Mouse (Mus musculus) adrenal gland, adult 8-10 months (tissue): ENCODE data around the gene Pkp2. TPM values are rescaled to one million over a fixed set of nuclear protein-coding genes. Genes with fewer than 3 reads are reported as not detected.
"Not testable (repeated sequence)": the region's sequence is repeated elsewhere in the genome, so short reads cannot be mapped to it uniquely, and the experiment has no call there.

Experiments
- DNase-seq: peaks from one replicate; pipeline ENCODE4 v3.0.0; 2022
- total RNA-seq, 4 experiments: library from RNA; stranded (reverse); gene quantifications; 2 replicates each; pipeline ENCODE4 v1.2.4; 2022

The Pkp2 gene
- 10 to 100 TPM in 1 of 4 experiments, 1 to 10 TPM in 3; 3.5 to 11.2 (median 4.7) TPM for total RNA-seq

DNA sequence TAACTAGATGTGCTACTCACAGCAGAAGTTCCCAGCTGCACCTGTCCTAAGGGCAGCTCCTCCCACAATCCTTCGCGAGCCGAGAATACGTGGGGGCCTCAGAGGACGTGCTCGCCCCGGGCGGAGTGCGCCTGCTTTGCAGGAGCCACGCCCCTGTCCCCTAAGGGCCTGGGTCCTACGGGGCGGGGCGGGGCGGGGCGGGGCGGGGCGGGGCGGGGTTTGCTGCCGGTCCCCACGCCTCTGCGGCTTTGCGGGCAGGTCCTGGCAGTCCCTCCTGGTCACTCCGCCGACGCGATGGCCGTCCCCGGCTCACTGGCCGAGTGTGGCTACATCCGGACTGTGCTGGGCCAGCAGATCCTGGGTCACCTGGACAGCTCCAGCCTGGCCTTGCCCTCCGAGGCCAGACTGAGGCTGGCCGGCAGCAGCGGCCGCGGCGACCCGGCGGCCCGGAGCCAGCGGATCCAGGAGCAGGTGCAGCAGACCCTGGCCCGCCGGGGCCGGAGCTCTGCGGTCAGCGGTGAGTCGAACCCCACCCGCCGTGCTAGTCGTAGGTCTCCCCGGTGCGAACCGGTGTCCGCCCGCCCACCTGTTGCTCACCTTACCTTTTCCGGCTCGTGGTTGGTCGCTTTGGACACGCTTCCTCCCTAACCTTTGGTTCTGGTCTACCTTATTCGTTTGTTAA is at the start of gene Pkp2:
TSS of gene Pkp2 (plus strand) at position 240 of the 682 bp plus-strand sequence.
- peak; percentile 31 for DNase-seq

DNA sequence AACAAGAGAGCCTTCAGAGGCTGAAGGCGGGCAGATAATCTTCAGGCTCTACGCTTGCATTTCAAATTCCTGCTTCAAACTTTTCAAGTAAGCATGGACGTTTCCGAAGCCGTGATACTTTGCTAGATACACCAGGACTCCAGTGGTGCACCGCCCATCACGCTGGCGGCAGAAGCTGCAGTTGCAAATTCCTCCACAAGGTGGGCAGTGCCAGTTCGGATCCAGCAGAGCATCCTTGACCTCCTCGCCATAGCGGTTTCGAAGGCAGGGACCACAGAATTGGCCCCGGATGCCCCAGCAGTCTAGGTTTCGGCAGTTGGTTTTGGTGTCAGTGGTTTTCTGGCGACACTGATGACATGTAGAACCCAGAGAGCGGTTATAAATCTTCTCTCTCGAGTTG is 15.7 kb upstream of the Pkp2 start:
- DNase-seq: no peak

- DNase-seq: not testable (repeated sequence)
Measured at GRCm38 (mm10) chr16:16201991-16202390, 11.1 kb upstream of the Pkp2 start.

GRCm38 (mm10) chr16:16204648-16205047 is 8.5 kb upstream of the Pkp2 start:
- no peak for DNase-seq

DNA sequence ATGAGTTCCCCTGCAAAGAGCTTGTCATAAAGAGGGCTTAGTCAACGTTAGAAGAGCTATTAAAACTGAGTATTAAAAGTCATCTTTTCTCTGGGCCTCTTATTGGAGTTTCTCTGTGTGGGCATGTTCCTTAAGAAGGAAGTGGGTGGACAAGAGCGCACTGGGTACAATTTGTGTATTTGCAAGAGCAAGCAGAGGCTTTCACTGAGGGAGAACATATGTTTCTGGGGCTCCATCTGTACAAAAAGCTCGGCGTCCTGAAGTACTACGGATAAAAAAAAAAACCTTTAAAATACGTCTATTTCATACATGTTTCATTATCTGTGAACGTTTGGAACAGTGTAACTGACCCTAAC is 417 bp upstream of the Pkp2 start:
- DNase-seq: no peak

DNA sequence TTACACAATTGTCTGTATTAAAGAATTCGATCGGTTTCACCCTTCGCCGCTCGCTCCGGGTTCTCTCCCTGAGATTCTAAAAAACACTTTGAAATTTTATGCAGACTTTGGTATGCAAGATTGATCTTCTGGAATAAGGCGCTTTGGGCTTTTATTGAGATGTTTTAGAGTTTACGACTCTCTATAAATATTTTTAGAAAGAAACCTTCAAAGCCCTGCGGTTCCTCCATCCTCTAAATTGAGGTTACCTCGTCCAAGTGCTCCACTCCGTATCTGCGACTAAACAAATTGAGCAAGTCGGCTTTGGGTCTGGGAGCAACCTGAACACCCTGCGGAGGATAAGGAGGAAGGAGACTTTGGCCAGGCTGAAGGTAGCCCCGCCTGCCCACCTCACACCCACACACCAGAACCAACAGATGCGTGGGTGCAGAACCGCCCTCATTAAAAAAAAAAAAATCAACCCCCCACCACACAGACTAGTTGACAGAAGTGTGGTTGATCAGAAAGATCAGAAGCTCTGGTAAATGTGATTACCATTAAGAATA is 715 bp downstream of the Pkp2 start:
- no peak for DNase-seq

DNA sequence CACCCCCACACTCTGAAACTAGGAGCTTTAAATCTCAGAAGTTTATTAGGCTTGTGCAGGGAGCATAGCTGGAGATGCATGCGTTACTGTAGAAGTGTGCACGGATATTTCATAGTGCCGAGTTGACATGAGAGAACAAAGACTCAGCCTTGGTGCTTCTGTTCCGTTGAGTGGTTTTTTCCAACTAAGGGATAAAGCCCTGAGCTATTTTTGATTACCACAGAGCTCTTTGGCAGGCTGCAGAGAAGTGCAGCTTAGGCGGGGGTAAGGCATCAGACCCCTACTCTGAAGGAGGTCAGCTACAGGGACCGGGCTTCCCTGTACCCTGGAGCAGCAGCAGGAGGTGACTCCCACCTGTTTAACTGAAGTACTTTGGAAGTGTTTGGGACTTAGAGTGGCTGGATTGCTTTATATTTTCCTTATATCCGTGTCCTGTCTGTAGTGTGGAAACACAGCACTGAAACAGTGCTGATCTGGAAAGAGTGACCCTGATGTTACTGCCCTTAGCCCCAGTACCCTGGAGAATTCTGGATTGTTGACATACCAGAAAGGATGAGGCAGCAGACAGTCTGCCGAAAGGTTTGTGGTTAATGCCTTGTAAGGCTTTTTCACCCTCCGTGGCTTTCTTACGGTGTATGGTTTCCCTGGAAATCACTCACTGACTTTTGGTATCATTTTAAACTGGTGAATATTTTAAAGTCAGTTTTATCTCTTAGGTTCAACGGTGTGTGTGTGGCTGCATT is 2.7 kb downstream of the Pkp2 start:
- no peak for DNase-seq

DNA sequence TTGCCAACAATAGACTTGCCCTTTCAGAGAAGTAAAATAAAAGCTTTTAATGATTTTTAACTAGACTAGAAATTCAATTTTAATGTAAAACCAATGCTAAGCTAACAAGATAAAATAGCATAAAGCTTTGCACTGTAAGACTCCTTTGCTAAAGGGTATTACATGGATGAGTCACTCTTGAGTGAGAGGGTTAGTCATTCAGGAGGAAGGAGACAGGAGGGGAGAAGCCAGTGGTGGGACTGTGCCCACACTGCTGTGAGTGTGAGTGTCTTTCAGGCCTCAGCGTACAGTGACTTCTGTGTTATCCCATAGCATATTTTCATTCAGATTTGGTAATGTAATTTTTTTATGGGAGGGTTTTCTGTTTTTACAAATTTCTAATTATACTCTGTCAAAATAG is 3.8 kb downstream of the Pkp2 start:
- no peak for DNase-seq

DNA sequence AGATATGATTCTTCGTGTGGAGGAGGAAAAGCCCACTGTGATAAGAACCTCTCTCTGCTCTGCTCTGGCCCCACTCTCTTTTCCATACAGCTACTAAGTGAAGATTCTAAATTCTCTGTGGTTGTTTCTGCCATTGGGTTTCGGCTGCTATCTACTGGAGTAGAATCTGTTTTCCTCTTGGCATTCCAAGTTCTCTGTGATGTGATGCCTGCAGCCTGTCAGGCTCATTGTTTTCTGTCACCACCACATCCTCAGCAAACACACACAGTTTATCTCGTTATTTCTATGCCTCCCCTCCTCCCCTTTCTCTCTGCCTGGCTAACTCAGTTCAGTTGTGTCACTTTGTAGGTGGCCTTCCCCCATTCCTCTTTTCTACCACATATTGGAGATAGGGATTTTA is 6.7 kb downstream of the Pkp2 start:
- no peak for DNase-seq

- DNase-seq: no peak
Measured at GRCm38 (mm10) chr16:16222651-16223050, 9.5 kb downstream of the Pkp2 start.

GRCm38 (mm10) chr16:16224506-16224924 is 11.4 kb downstream of the Pkp2 start:
- peak; percentile 17 for DNase-seq

DNA sequence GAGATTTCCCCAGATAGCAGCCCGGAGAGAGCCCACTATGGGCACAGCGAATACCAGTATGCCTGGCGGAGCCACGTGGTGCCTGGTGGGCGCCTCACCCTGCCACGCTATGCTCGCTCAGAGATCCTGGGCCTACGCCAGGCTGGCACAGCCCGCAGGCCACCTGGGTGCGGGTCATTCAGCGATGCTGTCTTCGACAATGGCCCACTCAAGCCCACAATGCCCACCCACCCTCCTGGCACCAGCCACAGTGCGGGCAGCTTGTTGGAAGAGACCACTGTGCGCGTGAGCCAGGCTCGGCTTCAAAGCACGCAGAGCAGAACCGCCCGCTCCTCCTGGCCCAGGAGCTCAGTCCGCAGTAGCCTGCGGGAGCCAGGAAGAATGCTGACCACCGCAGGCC is 12.7 kb downstream of the Pkp2 start:
- DNase-seq: no peak

- DNase-seq: no peak
Measured at GRCm38 (mm10) chr16:16230439-16230838, 17.3 kb downstream of the Pkp2 start.

DNA sequence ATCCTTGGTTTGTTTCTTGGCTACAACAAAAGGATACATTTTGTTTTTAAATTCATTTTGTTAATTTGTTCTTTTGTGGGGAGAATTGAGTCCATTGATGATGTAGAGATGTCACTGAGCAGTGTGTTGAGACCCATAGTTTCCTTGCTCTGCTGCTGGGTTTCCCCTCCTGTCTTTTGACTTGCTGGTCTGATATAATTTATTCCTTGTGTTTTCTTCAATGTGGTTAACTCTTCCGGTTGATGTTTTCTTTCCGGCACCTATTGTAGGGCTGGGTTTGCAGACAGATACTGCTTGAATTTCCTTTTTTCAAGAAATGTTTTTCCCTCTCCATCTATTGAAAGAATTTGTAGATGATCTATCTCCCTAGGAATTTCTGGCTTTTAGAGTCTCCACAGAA is 20.8 kb downstream of the Pkp2 start:
- no peak for DNase-seq

GRCm38 (mm10) chr16:16236681-16237080 is 23.6 kb downstream of the Pkp2 start:
- not testable (repeated sequence) for DNase-seq

DNA sequence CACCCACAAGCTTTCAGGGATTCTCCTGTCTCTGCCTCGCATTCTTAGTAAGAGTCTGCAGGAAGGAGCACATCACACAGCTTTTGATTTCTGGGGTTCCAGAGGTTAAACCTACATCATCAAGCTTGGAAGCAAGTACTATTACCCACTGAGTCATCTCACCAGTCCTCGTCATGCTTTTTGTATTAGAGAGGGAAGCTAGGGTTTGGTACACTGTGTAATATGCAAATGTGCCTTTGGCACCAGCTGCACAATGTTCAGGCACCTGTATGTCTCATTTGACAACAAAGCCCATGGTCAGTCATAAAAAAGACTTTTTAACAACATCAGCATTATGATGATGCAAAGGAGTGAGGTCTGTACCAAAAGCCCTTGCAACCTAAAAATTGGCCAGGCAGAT is 25.2 kb downstream of the Pkp2 start:
- no peak for DNase-seq

DNA sequence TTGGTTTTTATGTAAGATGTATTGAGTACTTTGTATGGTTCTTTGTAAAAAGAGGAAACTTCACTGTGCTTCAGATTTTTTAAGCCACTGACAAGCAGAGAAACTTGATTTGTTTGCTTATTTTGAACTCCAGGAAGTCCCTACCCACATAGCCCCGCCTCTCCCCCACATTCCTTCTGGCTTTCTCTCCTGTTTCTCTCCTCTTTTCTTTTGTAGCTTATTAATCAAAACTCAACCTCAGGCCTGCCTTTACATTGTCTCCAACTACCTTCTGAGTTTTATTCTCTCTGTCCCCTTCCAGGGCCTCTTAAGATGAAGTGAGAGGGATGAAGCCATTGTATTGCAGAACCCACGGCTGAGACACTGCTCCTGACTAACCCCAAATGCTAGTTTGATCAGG is 31.6 kb downstream of the Pkp2 start:
- DNase-seq: no peak

DNA sequence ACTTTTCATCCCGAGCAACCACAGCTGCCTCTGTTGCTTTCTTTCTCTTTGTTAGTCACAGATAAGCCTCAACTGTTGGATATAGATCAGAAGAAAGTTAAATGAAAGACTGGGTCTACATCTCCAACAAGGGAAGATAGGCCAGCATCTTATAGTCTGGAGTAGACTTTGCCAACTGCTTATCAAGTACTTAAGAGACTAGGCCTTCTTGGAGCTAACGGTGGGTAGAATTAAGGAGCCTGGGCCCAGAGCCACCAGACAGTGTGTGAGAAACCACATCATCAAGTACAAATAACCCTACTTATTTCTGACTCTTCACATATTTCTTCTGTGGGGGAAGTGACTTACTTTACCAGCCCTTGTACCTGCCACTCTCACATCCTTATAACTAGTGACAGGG is 37.4 kb downstream of the Pkp2 start:
- DNase-seq: no peak

DNA sequence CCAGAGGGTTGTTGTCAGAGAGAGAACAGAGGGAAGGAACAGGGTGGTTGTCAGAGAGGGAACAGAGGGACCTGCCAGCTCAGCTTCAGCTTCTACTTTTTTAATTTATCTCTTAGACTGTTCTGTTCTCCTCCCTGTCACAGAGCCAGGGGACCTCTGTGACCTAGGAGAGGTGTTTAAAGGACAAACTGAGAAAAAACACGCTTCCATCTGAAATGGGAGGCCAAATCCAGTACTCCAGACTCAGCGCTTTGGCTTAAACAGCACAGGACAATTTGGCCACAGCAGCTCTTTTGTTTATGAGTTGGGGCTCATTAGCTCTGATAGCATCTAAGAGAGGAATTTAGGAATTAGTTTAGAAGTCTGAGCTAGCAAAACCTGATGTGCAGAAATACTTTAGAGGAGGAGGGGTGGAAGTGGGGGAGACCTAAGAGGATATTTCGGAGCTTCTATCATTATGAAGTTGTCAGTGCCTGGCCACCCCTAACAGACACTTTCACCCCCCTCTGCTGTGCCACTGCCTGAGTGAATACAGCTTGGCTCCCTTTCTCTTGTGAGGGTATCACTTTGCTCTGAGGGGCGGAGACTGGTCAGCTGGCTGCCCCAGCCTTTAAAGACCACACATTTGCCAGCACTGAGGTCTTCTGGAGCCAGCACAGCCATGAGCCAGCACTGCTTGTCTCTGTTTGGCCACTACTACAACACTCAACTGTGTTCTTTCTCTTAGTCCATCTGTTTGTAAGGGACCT is 40.4 kb downstream of the Pkp2 start:
- DNase-seq: no peak

DNA sequence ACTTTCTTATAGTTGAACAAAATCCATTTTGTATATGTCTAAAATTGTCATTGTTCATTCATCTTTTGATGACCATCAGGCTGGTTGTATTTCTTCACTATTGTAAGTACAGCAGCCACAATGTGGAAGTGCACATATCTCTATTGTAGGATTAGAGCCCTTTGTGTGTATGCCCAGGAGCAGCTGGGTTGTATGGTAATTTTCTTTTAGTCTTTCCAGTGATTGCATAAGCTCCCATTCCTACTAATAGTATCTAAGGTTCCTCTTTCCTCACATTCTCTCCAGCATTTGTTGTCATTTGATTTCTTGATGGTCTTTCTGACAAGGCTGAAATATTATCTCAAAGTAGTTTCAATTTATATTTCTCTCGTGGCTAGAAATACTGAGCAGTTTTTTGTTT is 42.1 kb downstream of the Pkp2 start:
- no peak for DNase-seq

- no peak for DNase-seq
Measured at GRCm38 (mm10) chr16:16255874-16256273, 42.8 kb downstream of the Pkp2 start.

DNA sequence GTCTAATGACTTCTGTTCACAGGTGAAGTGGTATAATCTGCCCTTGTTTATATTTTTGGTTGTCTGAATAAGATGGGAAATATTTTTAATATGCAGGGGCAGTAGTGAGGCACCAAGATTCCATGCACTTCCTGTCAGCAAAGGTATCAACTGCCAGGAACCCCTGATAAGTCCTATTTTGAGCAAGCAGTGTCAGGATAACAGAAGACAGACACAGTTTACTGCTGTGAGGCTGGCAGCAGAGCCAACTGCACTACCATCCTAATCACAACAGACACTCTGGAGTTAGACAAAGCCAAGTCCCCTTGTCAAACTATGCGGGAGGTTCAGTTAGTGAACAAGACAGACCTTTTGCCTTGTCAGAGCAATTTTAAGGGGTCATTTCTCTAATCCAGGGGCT is 43.6 kb downstream of the Pkp2 start:
- no peak for DNase-seq

- DNase-seq: no peak
Measured at GRCm38 (mm10) chr16:16260882-16261281, 47.8 kb downstream of the Pkp2 start.
